Comparison of ENCODE assay signal across 9 mouse cellular contexts in genomic region chr10:24754874-24755540, GRCm38 (mm10). TPM values are rescaled to one million over a fixed set of nuclear protein-coding genes. Genes with fewer than 3 reads are reported as not detected.
DNase-seq lines count a peak whose midpoint lies in the region; ATAC-seq and TF ChIP-seq lines count a peak whose summit lies in the region.
"Had no signal": no experiment of that assay in that cellular context is flagged by ENCODE, and none has a peak within 500 bp of the region (broad histone marks: within the 10 kb centered on the region; RNA-seq: fewer than 3 reads in every experiment).

No protein-coding gene starts in this region.

- H3K36me3 ChIP-seq in heart, embryonic 13.5 days: no peaks in the 10 kb centered on the region
- H3K36me3 ChIP-seq in hindbrain, embryonic 14.5 days (replicated peaks; ENCODE audit: control insufficient read depth, insufficient read depth): no peaks in the 10 kb centered on the region
- H3K36me3 ChIP-seq in midbrain, embryonic 11.5 days (ENCODE audit: control insufficient read depth, insufficient read depth, low read length): no peaks in the 10 kb centered on the region

- TF ChIP-seq CTCF in brain, embryonic 14.5 days (IDR thresholded peaks at IDR 0.05; ENCODE audit: borderline replicate concordance, extremely low read depth, insufficient read depth, insufficient read length): no peak

- no peak for ATAC-seq in heart, embryonic 13.5 days (ENCODE audit: extremely low read depth, insufficient number of reproducible peaks, low FRiP score, low TSS enrichment)
- ATAC-seq in hindbrain, embryonic 14.5 days (ENCODE audit: low FRiP score): no peak
- ATAC-seq in midbrain, embryonic 11.5 days (ENCODE audit: low FRiP score): no peak

- intact Hi-C loops in heart, postnatal 36 days (cut with DNase I): no loop called here

- WGBS in heart, embryonic 13.5 days: 72% methylated on average over 9 of the region's 9 CpGs
- WGBS in hindbrain, embryonic 14.5 days: 42% methylated on average over 9 of the region's 9 CpGs
- WGBS in midbrain, embryonic 11.5 days: 58% methylated on average over 9 of the region's 9 CpGs

- peak overlapping the region; percentile 65 for H3K4me2 ChIP-seq in heart, embryonic 13.5 days
- peak overlapping the region; percentile 36; the same call in 1 of the 2 replicates for H3K4me2 ChIP-seq in hindbrain, embryonic 14.5 days (replicated peaks)
- peak overlapping the region; percentile 27; the same call in 1 of the 2 replicates for H3K4me2 ChIP-seq in midbrain, embryonic 11.5 days

- H3K4me1 ChIP-seq in heart, embryonic 13.5 days: peaks cover 20% of the 10 kb centered on the region
- no peaks in the 10 kb centered on the region for H3K4me1 ChIP-seq in hindbrain, embryonic 14.5 days (replicated peaks; ENCODE audit: control insufficient read depth, insufficient read depth, low read length)
- no peaks in the 10 kb centered on the region; the same call in 1 of the 2 replicates for H3K4me1 ChIP-seq in midbrain, embryonic 11.5 days (ENCODE audit: control insufficient read depth, insufficient read depth, low read length)

- H3K27ac ChIP-seq in heart, embryonic 13.5 days (replicated peaks): no peak overlapping the region
- H3K27ac ChIP-seq in hindbrain, embryonic 14.5 days: no peak overlapping the region
- no peak overlapping the region for H3K27ac ChIP-seq in midbrain, embryonic 11.5 days (ENCODE audit: low read depth, low read length)

- no peak for TF ChIP-seq POLR2A in brain, embryonic 14.5 days (IDR thresholded peaks at IDR 0.05; ENCODE audit: borderline replicate concordance, extremely low read depth, insufficient read depth, insufficient read length, poor library complexity, severe bottlenecking)

- H3K27me3 ChIP-seq in heart, embryonic 13.5 days (replicated peaks): no peaks in the 10 kb centered on the region
- H3K27me3 ChIP-seq in hindbrain, embryonic 14.5 days (ENCODE audit: control insufficient read depth, insufficient read depth, low read length): no peaks in the 10 kb centered on the region
- no peaks in the 10 kb centered on the region for H3K27me3 ChIP-seq in midbrain, embryonic 11.5 days (ENCODE audit: control insufficient read depth, insufficient read depth, low read length)

- no peak overlapping the region for H3K9ac ChIP-seq in heart, embryonic 13.5 days
- H3K9ac ChIP-seq in hindbrain, embryonic 14.5 days: no peak overlapping the region
- H3K9ac ChIP-seq in midbrain, embryonic 11.5 days (ENCODE audit: low read length): no peak overlapping the region

- H3K9me3 ChIP-seq in heart, embryonic 13.5 days: no peaks in the 10 kb centered on the region
- no peaks in the 10 kb centered on the region for H3K9me3 ChIP-seq in hindbrain, embryonic 14.5 days (ENCODE audit: control insufficient read depth, low read length)
- no peaks in the 10 kb centered on the region for H3K9me3 ChIP-seq in midbrain, embryonic 11.5 days (ENCODE audit: control insufficient read depth, low read length)

- no peak overlapping the region for H3K4me3 ChIP-seq in heart, embryonic 13.5 days
- no peak overlapping the region for H3K4me3 ChIP-seq in hindbrain, embryonic 14.5 days (replicated peaks; ENCODE audit: low read length)
- no peak overlapping the region for H3K4me3 ChIP-seq in midbrain, embryonic 11.5 days (ENCODE audit: low read depth, low read length)

- no peak for DNase-seq in heart, postnatal 36 days
- DNase-seq in brain, embryonic 14.5 days (ENCODE audit: low read depth): peak; percentile 67
- no peak for DNase-seq in hindbrain, embryonic 14.5 days (ENCODE audit: low spot score)
- no peak for DNase-seq in midbrain, embryonic 11.5 days (ENCODE audit: low spot score, missing footprints)
- no peak for DNase-seq in left cerebral cortex, adult 18-20 months (ENCODE audit: low spot score in 2 of 2)
- no peak for DNase-seq in thymus, adult 18-20 months
- no peak for DNase-seq in urinary bladder, postnatal 14 days (ENCODE audit: low spot score)
- DNase-seq: right cerebral cortex, adult 18-20 months had no signal

RNA-seq across cellular contexts. Expression of gene Enpp1, which starts 43.0 kb away (rescaled TPM):
- polyA plus RNA-seq in heart, embryonic 13.5 days (2015; fragmentation: Nextera tagmentation; extraction: Ambion mirVana): 4.1 and 4.3 TPM in 2 replicates
- total RNA-seq in heart, postnatal 36 days (2021): 1 to 10 TPM; 5.2 TPM
- 0.74 and 2.4 TPM in 2 replicates for polyA plus RNA-seq in brain, embryonic 14.5 days (2012; rRNA removed)
- polyA plus RNA-seq in hindbrain, embryonic 14.5 days (2014; fragmentation: Nextera tagmentation; extraction: Ambion mirVana): 5.5 and 7.0 TPM in 2 replicates
- polyA plus RNA-seq in midbrain, embryonic 11.5 days (2014; fragmentation: Nextera tagmentation; extraction: Ambion mirVana): 1.2 and 1.4 TPM in 2 replicates
- total RNA-seq in left cerebral cortex, adult 18-20 months (2021): 1 to 10 TPM; 4.1 to 4.6 TPM
